Mouse (Mus musculus) ES-Bruce4 (cell line): ENCODE results near the gene Abca2. TPM values are rescaled to one million over a fixed set of nuclear protein-coding genes. Genes with fewer than 3 reads are reported as not detected.

ENCODE experiments used
- H3K27ac ChIP-seq: 2 replicates; pipeline ENCODE4 v1.5.1; 2012; ENCODE audit warnings: low read length, inconsistent platforms; ENCODE audit not compliant: insufficient read depth
- H3K27me3 ChIP-seq: 2 replicates; pipeline ENCODE4 v1.6.1; 2012; ENCODE audit warnings: mild to moderate bottlenecking, low read length, inconsistent platforms; ENCODE audit not compliant: control insufficient read depth, poor library complexity, insufficient read depth, severe bottlenecking
- H3K36me3 ChIP-seq: 2 replicates; pipeline ENCODE4 v1.6.1; 2012; ENCODE audit warnings: inconsistent platforms, mild to moderate bottlenecking, low read length, moderate library complexity; ENCODE audit not compliant: control insufficient read depth, poor library complexity, insufficient read depth, severe bottlenecking
- H3K4me1 ChIP-seq: one replicate; pipeline ENCODE4 v1.8.1; 2011; ENCODE audit warnings: low read length; ENCODE audit not compliant: control insufficient read depth, insufficient read depth
- H3K4me3 ChIP-seq: 2 replicates; pipeline ENCODE4 v1.5.1; 2011; ENCODE audit warnings: low read depth, mild to moderate bottlenecking, low read length
- H3K9ac ChIP-seq: 2 replicates; pipeline ENCODE4 v1.6.1; 2012; ENCODE audit warnings: low read depth, mild to moderate bottlenecking, inconsistent platforms; ENCODE audit not compliant: poor library complexity, severe bottlenecking
- H3K9me3 ChIP-seq: replicated peaks from 2 replicates; pipeline ENCODE4 v1.6.1; 2012; ENCODE audit warnings: mild to moderate bottlenecking, low read length, inconsistent platforms; ENCODE audit not compliant: control insufficient read depth, poor library complexity, insufficient read depth, severe bottlenecking
- CTCF ChIP-seq: IDR thresholded peaks from one replicate; pipeline ENCODE4 v1.8.1; 2011; ENCODE audit warnings: low read depth, low read length
- EP300 ChIP-seq: IDR thresholded peaks from 2 replicates; pipeline ENCODE4 v1.6.1; 2011; ENCODE audit warnings: low read depth, low read length; ENCODE audit not compliant: insufficient read depth
- POLR2A ChIP-seq: IDR thresholded peaks from one replicate; pipeline ENCODE4 v1.8.1; 2011; ENCODE audit warnings: low read length; ENCODE audit not compliant: insufficient read depth
- polyA plus RNA-seq: library from polyadenylated mRNA; stranded (reverse); fragments of >200 nt; gene quantifications from 2 replicates; pipeline ENCODE4 v1.2.4, GENCODE M21; 2011; ENCODE audit warnings: low read depth; ENCODE audit not compliant: missing spikeins, insufficient read depth, insufficient read length

Abca2 gene
- 14.0 and 14.2 TPM in 2 replicates for polyA plus RNA-seq

DNA sequence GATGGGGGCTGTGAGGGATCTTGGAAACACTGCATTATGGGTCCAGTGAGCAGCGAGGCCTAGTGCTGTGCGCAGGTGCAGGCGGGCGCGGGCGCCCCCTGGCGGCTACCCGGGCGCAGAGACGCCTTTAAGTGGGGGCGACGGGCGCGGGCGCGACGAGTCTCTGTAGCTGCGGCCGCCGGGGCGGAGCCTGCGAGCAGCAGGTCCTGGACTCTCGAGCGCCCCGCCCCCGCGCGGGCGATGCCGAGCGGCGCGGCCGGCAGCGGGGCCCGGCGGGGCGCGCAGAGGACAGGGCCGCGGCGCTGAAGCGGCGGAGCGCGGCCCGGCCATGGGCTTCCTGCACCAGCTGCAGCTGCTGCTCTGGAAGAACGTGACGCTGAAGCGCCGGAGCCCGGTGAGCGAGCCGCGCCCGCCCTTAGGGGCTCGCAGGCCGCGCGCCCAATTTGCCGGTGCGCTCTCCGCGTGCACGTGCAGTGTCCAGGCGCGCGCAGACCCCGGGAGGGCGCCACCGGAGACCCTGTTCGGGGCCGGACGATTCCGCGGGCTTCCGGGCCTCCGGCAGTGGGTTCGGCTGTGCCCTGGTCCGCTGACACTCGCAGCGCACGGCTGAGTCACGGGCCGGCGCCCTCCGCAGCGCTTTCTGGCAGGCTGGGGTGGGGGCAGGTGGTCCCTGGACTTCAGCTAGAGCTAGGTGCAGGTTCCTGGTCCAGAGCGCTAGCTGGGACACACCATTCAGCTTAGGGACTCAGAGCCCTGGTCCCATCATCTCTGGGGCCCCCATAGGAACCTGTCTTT lies at the start of gene Abca2:
Abca2 (plus strand) TSS at position 262 of the 795 bp plus-strand sequence.
- Histone ChIP-seq H3K27ac (no peak within 1 kb of the TSS), H3K9me3 (no peaks in the 10 kb centered on the region), H3K27me3 (no peaks in the 10 kb centered on the region), H3K9ac (peak within 1 kb of the TSS; percentile 70), H3K4me1 (no peaks in the 10 kb centered on the region), H3K4me3 (peak within 1 kb of the TSS; percentile 82), H3K36me3 (no peaks in the 10 kb centered on the region)
- TF ChIP-seq EP300 (no peak), CTCF (peak; percentile 80)

GRCm38 (mm10) chr2:25384492-25384891 lies 44.0 kb upstream of the Abca2 start:
- H3K36me3 ChIP-seq = no peaks in the 10 kb centered on the region
- no peak for TF ChIP-seq EP300
- TF ChIP-seq CTCF = no peak
- no peak for TF ChIP-seq POLR2A
- H3K9ac ChIP-seq = no peak overlapping the region
- H3K27ac ChIP-seq = no peak overlapping the region
- H3K4me3 ChIP-seq = no peak overlapping the region
- H3K27me3 ChIP-seq = no peaks in the 10 kb centered on the region
- no peaks in the 10 kb centered on the region for H3K9me3 ChIP-seq
- peaks cover 3% of the 10 kb centered on the region for H3K4me1 ChIP-seq

DNA sequence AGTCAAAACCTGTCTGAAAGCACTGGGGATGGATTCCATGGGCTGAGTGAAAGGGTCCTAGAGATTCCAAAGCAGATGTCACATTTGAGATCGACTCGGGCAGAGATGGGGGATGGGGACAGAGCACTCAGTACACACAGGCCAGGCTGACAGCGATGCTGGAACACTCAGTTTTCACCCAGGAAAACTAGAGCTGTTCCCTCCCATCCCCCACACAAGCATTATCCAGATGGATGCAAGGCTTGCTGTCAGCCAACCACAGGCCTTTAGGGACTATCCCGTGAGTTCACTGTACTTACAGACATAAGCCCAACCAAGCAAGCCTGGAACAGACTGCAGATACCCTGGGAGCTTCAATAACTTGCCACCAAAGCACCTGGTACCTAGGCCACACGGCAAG lies 37.2 kb upstream of the Abca2 start:
- Histone ChIP-seq H3K27ac (no peak overlapping the region), H3K9ac (no peak overlapping the region), H3K36me3 (no peaks in the 10 kb centered on the region), H3K27me3 (no peaks in the 10 kb centered on the region), H3K9me3 (no peaks in the 10 kb centered on the region), H3K4me1 (peaks cover 3% of the 10 kb centered on the region), H3K4me3 (no peak overlapping the region)
- TF ChIP-seq CTCF (no peak), EP300 (no peak), POLR2A (no peak)

DNA sequence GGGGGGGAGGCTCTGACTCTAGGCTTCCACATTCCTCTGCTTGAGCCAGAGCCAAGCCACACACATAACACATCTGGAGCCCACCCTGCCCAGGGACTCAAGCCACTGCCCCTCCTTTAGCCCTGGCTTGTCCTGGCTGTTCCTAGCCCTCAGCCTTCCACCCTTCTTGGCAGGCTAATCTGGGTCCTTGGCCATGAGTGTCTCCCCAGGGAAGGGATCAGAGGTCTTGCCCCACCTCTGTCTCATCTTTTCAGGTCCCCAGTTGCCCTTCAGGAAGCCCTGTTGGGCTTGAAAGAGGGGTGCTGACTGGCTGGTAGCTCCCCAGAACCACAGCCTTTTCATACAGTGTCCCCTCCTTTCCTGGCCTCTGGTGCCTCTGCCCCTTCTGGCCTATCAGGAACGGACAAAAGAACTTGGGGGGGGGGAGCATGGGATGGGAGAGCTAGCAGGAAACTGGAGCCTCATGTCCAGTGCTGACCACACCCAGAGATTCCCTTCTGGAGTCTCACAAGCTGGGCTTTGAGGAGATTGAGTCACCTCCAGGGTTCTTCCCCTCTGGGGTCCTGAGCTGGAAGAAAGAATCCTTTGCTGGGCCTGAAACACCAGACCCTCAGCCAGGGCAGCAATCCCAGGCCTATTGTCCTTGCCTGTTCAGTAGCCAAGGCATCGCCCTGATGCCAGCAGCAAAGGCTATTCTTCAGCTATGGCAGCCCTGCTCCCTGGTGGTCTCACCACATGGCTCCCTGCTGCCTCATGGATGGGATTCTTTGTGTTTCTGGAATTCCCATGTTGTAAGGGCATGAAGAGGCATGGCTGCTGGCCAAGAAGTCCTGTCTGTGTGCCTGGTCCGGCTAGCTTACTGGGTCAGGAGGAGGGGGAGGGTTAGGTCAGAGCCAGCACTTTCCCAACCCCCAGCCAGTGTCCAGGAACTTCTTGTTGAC lies 34.0 kb upstream of the Abca2 start:
- TF ChIP-seq CTCF = no peak
- no peak for TF ChIP-seq POLR2A
- no peak for TF ChIP-seq EP300
- H3K27me3 ChIP-seq = no peaks in the 10 kb centered on the region
- H3K27ac ChIP-seq = no peak overlapping the region
- H3K9ac ChIP-seq = no peak overlapping the region
- no peak overlapping the region for H3K4me3 ChIP-seq
- no peaks in the 10 kb centered on the region for H3K9me3 ChIP-seq
- H3K36me3 ChIP-seq = no peaks in the 10 kb centered on the region
- H3K4me1 ChIP-seq = peaks cover 3% of the 10 kb centered on the region

DNA sequence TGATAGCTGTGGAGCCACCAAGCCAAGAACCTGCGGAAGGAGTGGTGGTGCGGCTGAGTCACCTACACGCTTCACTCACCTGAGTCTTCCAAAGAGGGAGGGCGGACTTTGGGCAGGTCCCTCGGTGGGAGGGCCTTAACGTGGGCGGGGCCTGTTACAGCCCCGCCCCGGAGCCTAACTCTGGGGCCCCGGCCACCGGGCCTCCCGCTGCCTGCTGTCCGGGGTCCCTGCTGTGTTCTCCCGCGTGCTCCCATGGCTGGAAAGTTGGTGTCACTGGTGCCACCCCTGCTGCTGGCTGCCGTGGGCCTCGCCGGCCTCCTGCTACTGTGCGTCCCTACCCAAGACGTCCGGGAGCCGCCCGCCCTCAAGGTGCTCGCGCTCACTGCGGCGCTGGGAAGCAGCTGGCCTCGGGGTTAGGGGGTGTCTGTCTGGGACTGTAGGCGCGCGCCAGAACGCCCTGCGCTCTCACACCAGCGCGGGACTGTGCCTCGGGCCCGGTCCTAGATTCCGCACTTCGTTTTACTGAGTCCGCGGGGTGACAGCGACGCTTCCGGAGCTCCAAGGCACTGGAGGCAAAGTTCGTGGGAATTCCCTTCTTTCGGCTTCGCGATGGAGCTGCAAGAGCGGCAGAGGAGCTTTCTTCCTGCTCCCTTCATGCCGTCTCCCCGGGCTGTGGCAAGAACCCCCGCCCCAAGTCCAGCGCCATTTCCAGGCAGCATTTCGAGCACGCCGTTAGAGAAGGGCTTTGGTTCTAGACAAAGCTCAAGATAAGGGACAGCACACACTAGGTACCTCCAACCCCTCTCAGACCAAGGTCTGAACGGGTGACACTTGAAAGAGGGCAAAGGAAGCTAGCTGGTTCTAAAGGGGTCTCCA lies 32.5 kb upstream of the Abca2 start, which contains the start of gene Entpd2:
Entpd2 (plus strand) TSS at position 154 of the 876 bp plus-strand sequence.
- H3K4me1 ChIP-seq = peaks cover 3% of the 10 kb centered on the region
- H3K27me3 ChIP-seq = no peaks in the 10 kb centered on the region
- H3K9me3 ChIP-seq = no peaks in the 10 kb centered on the region
- H3K9ac ChIP-seq = peak within 1 kb of the TSS; percentile 27
- no peaks in the 10 kb centered on the region for H3K36me3 ChIP-seq
- peak within 1 kb of the TSS; percentile 77 for H3K4me3 ChIP-seq
- TF ChIP-seq POLR2A (peak; percentile 41), CTCF (no peak), EP300 (no peak)
- H3K27ac ChIP-seq = no peak within 1 kb of the TSS
